Mouse (Mus musculus): ENCODE results near the gene Gm11992. TPM values are rescaled to one million over a fixed set of nuclear protein-coding genes. Genes with fewer than 3 reads are reported as not detected.

Gm11992 gene
- total RNA-seq (2023) = not detected

GRCm38 (mm10) chr11:9048011-9048702 lies at the start of gene Gm11992:
Gene Gm11992, plus strand, starts transcription at chr11:9048594.

GRCm38 (mm10) chr11:9010853-9011339 lies 37.5 kb upstream of the Gm11992 start, which contains the start of gene Hus1:
Gene Hus1, minus strand, starts transcription at chr11:9011191.

GRCm38 (mm10) chr11:9048703-9049060 lies 288 bp downstream of the Gm11992 start, which contains the start of gene Sun3:
Gene Sun3, minus strand, starts transcription at chr11:9048991.

GRCm38 (mm10) chr11:9118050-9118420 lies 69.6 kb downstream of the Gm11992 start, which contains the start of gene Upp1:
Gene Upp1, plus strand, starts transcription at chr11:9118103.

Other genes with a start within 250 kb of the Gm11992 start
- gene Pkd1l1, start 75.3 kb upstream of the Gm11992 start, total RNA-seq (2023) = 0.09 TPM
- 10.7 TPM for gene Hus1, start 37.4 kb upstream of the Gm11992 start, total RNA-seq (2023)
- gene Sun3, start 397 bp downstream of the Gm11992 start, total RNA-seq (2023) = not detected
- not detected for gene Upp1, start 69.5 kb downstream of the Gm11992 start, total RNA-seq (2023)
- gene Abca13, start 143.3 kb downstream of the Gm11992 start, total RNA-seq (2023) = 0.03 TPM